Mouse (Mus musculus) CH12.LX (cell line): ENCODE measurements around the gene Exoc1. TPM values are rescaled to one million over a fixed set of nuclear protein-coding genes. Genes with fewer than 3 reads are reported as not detected.

Experiments
- DNase-seq: peaks from one replicate; pipeline ENCODE4 v3.0.0-alpha.2; 2013; ENCODE audit errors: extremely low read depth
- H3K27ac ChIP-seq: 2 replicates; pipeline ENCODE4 v1.5.1; 2012; ENCODE audit warnings: low read depth, mild to moderate bottlenecking, control low read depth, moderate library complexity; ENCODE audit not compliant: insufficient read depth
- H3K27me3 ChIP-seq: replicated peaks from 2 replicates; pipeline ENCODE3; 2012; ENCODE audit warnings: inconsistent platforms
- H3K36me3 ChIP-seq, 2 experiments: replicated peaks in 1 of 2; 2 replicates each; pipeline versions ENCODE3 to v1.6.1; 2012; ENCODE audit warnings: inconsistent platforms in 1 of 2, low read length in 1 of 2, mild to moderate bottlenecking in 1 of 2, mixed read lengths in 1 of 2, moderate library complexity in 1 of 2; ENCODE audit not compliant: control insufficient read depth in 1 of 2, insufficient read depth in 1 of 2
- H3K4me1 ChIP-seq, 2 experiments: 2 replicates each; pipeline ENCODE4 v1.6.1; 2012; ENCODE audit warnings: inconsistent platforms in 1 of 2, moderate library complexity in 1 of 2; ENCODE audit not compliant: insufficient read depth in 2 of 2, control insufficient read depth in 1 of 2
- H3K4me2 ChIP-seq: 2 replicates; pipeline ENCODE4 v1.6.1; 2012; ENCODE audit warnings: low read depth, mild to moderate bottlenecking, control low read depth; ENCODE audit not compliant: poor library complexity, insufficient read depth, severe bottlenecking
- H3K4me3 ChIP-seq, 3 experiments: fragments of 150-350 bp in 1 of 3; sonication (generic) in 1 of 3; replicated peaks in 1 of 3; 2 replicates each; pipeline versions ENCODE3 to v1.5.1; 2011 to 2012; ENCODE audit warnings: low read depth in 2 of 3, low read length in 2 of 3, mild to moderate bottlenecking in 2 of 3, moderate library complexity in 2 of 3, control low read depth in 1 of 3, improper control_type of control experiment in 1 of 3, inconsistent platforms in 1 of 3, mixed read lengths in 1 of 3; ENCODE audit not compliant: poor library complexity in 1 of 3
- H3K79me2 ChIP-seq: replicated peaks from 2 replicates; pipeline ENCODE4 v1.6.1; 2012; ENCODE audit warnings: mild to moderate bottlenecking, moderate library complexity; ENCODE audit not compliant: control insufficient read depth, poor library complexity, insufficient read depth, severe bottlenecking; ENCODE audit errors: extremely low read depth
- H3K9ac ChIP-seq: 2 replicates; pipeline ENCODE4 v1.6.1; 2012; ENCODE audit warnings: low read depth, mild to moderate bottlenecking, control low read depth, moderate library complexity; ENCODE audit not compliant: insufficient read depth
- H3K9me3 ChIP-seq: replicated peaks from 2 replicates; pipeline ENCODE3; 2012; ENCODE audit warnings: low read length, inconsistent platforms, mixed read lengths
- BHLHE40 ChIP-seq: IDR thresholded peaks from 2 replicates; pipeline ENCODE4 v1.6.1; 2011; ENCODE audit warnings: mild to moderate bottlenecking, low read depth, low read length, improper control_type of control experiment
- CHD1 ChIP-seq: IDR thresholded peaks from 2 replicates; pipeline ENCODE4 v1.6.1; 2012; ENCODE audit warnings: low read depth, low read length, improper control_type of control experiment, inconsistent platforms
- CTCF ChIP-seq, 2 experiments: IDR thresholded peaks in 1 of 2; conservative IDR thresholded peaks in 1 of 2; 2 replicates each; pipeline ENCODE4 v1.5.1; 2011 to 2012; ENCODE audit warnings: low read depth in 2 of 2, low read length in 2 of 2, improper control_type of control experiment in 1 of 2, inconsistent platforms in 1 of 2, mild to moderate bottlenecking in 1 of 2, moderate library complexity in 1 of 2
- GABPA ChIP-seq: IDR thresholded peaks from 2 replicates; pipeline ENCODE4 v1.6.1; 2012; ENCODE audit warnings: low read depth, low read length, improper control_type of control experiment, inconsistent platforms; ENCODE audit not compliant: insufficient replicate concordance
- HCFC1 ChIP-seq: IDR thresholded peaks from 2 replicates; pipeline ENCODE4 v1.6.1; 2012; ENCODE audit warnings: low read depth, mild to moderate bottlenecking, inconsistent platforms, low read length, improper control_type of control experiment
- JUND ChIP-seq: conservative IDR thresholded peaks from 2 replicates; pipeline ENCODE4 v1.6.1; 2011; ENCODE audit warnings: low read depth, low read length, improper control_type of control experiment
- KAT2A ChIP-seq: IDR thresholded peaks from 2 replicates; pipeline ENCODE4 v1.6.1; 2012; ENCODE audit warnings: low read length, improper control_type of control experiment, inconsistent platforms; ENCODE audit not compliant: insufficient replicate concordance
- MAFK ChIP-seq: IDR thresholded peaks from 2 replicates; pipeline ENCODE4 v1.6.1; 2011; ENCODE audit warnings: low read length, improper control_type of control experiment; ENCODE audit not compliant: insufficient replicate concordance
- MAX ChIP-seq: IDR thresholded peaks from 2 replicates; pipeline ENCODE4 v1.6.1; 2011; ENCODE audit warnings: low read length, improper control_type of control experiment
- MYC ChIP-seq: IDR thresholded peaks from 2 replicates; pipeline ENCODE4 v1.6.1; 2011; ENCODE audit warnings: low read depth, mild to moderate bottlenecking, improper control_type of control experiment, low read length
- NELFE ChIP-seq: IDR thresholded peaks from 2 replicates; pipeline ENCODE4 v1.6.1; 2011; ENCODE audit warnings: low read depth, low read length, improper control_type of control experiment
- NRF1 ChIP-seq: IDR thresholded peaks from 2 replicates; pipeline ENCODE4 v1.6.1; 2014; ENCODE audit warnings: low read depth, mild to moderate bottlenecking, inconsistent platforms, low read length, improper control_type of control experiment, moderate library complexity
- PAX5 ChIP-seq: IDR thresholded peaks from 2 replicates; pipeline ENCODE4 v1.6.1; 2012; ENCODE audit warnings: low read length, inconsistent platforms, mixed read lengths
- POLR2A ChIP-seq: IDR thresholded peaks from 2 replicates; pipeline ENCODE4 v1.6.1; 2011; ENCODE audit warnings: low read depth, mild to moderate bottlenecking, improper control_type of control experiment, low read length
- POLR2AphosphoS2 ChIP-seq: IDR thresholded peaks from 2 replicates; pipeline ENCODE4 v1.6.1; 2011; ENCODE audit warnings: low read depth, low read length, improper control_type of control experiment
- RAD21 ChIP-seq: IDR thresholded peaks from 2 replicates; pipeline ENCODE4 v1.6.1; 2011; ENCODE audit warnings: low read depth, mild to moderate bottlenecking, low read length, improper control_type of control experiment, moderate library complexity
- SMC3 ChIP-seq: IDR thresholded peaks from 2 replicates; pipeline ENCODE4 v1.6.1; 2011; ENCODE audit warnings: low read depth, low read length, improper control_type of control experiment
- TBP ChIP-seq: conservative IDR thresholded peaks from 2 replicates; pipeline ENCODE4 v1.6.1; 2011; ENCODE audit warnings: low read depth, low read length, improper control_type of control experiment
- UBTF ChIP-seq: IDR thresholded peaks from 2 replicates; pipeline ENCODE4 v1.6.1; 2012; ENCODE audit warnings: low read depth, mild to moderate bottlenecking, inconsistent platforms, low read length, improper control_type of control experiment, moderate library complexity
- USF1 ChIP-seq: IDR thresholded peaks from 2 replicates; pipeline ENCODE4 v1.6.1; 2014; ENCODE audit warnings: low read depth, mild to moderate bottlenecking, inconsistent platforms, low read length, improper control_type of control experiment
- USF2 ChIP-seq: conservative IDR thresholded peaks from 2 replicates; pipeline ENCODE4 v1.6.1; 2011; ENCODE audit warnings: low read depth, low read length, improper control_type of control experiment
- ZC3H11A ChIP-seq: IDR thresholded peaks from 2 replicates; pipeline ENCODE4 v1.6.1; 2012; ENCODE audit warnings: low read depth, mild to moderate bottlenecking, inconsistent platforms, low read length, improper control_type of control experiment
- ZKSCAN1 ChIP-seq: IDR thresholded peaks from 2 replicates; pipeline ENCODE4 v1.6.1; 2012; ENCODE audit warnings: low read depth, inconsistent platforms, low read length, improper control_type of control experiment, borderline replicate concordance
- ZMIZ1 ChIP-seq: IDR thresholded peaks from 2 replicates; pipeline ENCODE4 v1.6.1; 2012; ENCODE audit warnings: low read depth, mild to moderate bottlenecking, inconsistent platforms, low read length, improper control_type of control experiment
- ZNF384 ChIP-seq: IDR thresholded peaks from 2 replicates; pipeline ENCODE4 v1.6.1; 2012; ENCODE audit warnings: low read depth, low read length, improper control_type of control experiment, inconsistent platforms
- dilution Hi-C: fragments of 300-500 bp; cut with MboI; formaldehyde crosslinking; loops from 2 replicates; pipeline ENCODE4 v1.14.3; 2020; ENCODE audit warnings: low sequenced_read_pairs; ENCODE audit not compliant: extremely low pct_unique_long_range_greater_than_20kb, extremely low pct_ligation_motif_present
- in situ Hi-C: fragments of 300-500 bp; cut with MboI; formaldehyde crosslinking; loops from 3 replicates; pipeline ENCODE4 v1.14.3; 2019; ENCODE audit warnings: low sequenced_read_pairs, low pct_ligation_motif_present, low pct_unique_long_range_greater_than_20kb, mixed read lengths
- polyA plus RNA-seq: library from polyadenylated mRNA; unstranded; fragments of >175 nt; gene quantifications from 2 replicates; pipeline ENCODE4 v1.2.1, GENCODE M21; 2012; ENCODE audit warnings: low read depth; ENCODE audit not compliant: insufficient read length
- total RNA-seq, 2 experiments: library from RNA; depleted of rRNA; stranded (reverse); fragments of 300-350 nt in 1 of 2; fragments of >200 nt in 1 of 2; gene quantifications; 2 replicates each; pipeline ENCODE4 v1.2.3; 2012 to 2014

The Exoc1 gene
- total and polyA plus RNA-seq, 3 experiments: 26.6 to 32.6 (median 30.4) TPM

DNA sequence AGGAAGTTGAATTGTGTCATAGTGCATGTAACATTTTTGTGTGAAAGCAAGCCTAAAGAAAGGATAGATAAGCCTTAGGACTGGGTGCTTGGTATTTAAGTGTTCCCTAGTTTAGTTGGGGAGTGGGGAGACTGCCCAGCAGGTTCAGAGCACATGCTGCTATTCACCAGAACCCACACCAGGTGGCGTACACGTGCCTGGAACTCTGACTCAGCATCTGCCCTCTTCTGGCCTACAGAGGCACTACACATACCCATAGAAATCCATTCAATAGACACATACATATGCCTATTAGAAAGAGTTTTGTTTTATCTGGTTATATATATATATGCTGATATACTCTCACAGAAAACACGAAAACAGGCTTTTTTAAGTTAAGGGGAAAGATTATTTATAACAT is 36.2 kb downstream of the Exoc1 start:
- peak; percentile 74 for DNase-seq
- dilution Hi-C loops: no loop called here
- Histone ChIP-seq H3K4me3 (no peak overlapping the region), H3K4me2 (no peak overlapping the region), H3K27ac (no peak overlapping the region), H3K4me1 (no peaks in the 10 kb centered on the region), H3K9ac (no peak overlapping the region), H3K36me3 (peaks cover 43 to 78% of the 10 kb centered on the region in 2 experiments), H3K79me2 (no peaks in the 10 kb centered on the region), H3K27me3 (no peaks in the 10 kb centered on the region), H3K9me3 (no peaks in the 10 kb centered on the region)
- in situ Hi-C loops: no loop called here
- no peak for TF ChIP-seq ZC3H11A
- peak; percentile 7; the same call in 1 of the 2 replicates for TF ChIP-seq BHLHE40
- TF ChIP-seq USF1: no peak
- TF ChIP-seq JUND: peak; percentile 24; the same call in 1 of the 2 replicates
- peak; percentile 71; the same call in 1 of the 2 replicates for TF ChIP-seq NELFE
- peak; percentile 97 to 99 for TF ChIP-seq CTCF (conservative IDR thresholded peaks at IDR 0.05 in 1 of 2, IDR thresholded peaks at IDR 0.05 in 1 of 2; ENCODE audit: low read depth in 2 of 2, low read length in 2 of 2)
- no peak for TF ChIP-seq ZMIZ1
- peak; percentile 43 for TF ChIP-seq RAD21
- peak; percentile 80 for TF ChIP-seq SMC3
- no peak for TF ChIP-seq POLR2A
- TF ChIP-seq MYC: peak; percentile 84
- TF ChIP-seq MAX: peak; percentile 90
- TF ChIP-seq MAFK: peak; percentile 65
- no peak for TF ChIP-seq ZKSCAN1
- TF ChIP-seq, all 38 proteins: peak for 9

DNA sequence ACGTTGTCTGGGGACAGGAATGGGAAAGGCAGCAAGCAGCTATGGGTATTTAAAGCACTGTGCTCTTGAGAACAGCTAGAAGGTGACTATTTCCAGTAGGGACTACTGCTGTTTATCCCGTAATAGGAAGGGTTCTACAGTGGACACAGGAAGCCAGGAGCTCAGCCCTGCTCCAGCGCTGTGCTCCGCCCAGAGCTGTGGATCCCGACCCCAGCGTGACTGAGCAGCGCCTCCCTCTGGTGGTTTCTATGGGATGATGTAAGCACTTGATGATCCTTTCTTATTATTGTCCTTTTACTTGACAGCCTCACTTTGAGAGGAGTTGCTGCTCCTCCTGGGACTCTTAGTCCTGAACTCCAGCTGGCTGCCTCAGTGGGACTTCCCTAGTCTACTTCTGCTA is 45.1 kb downstream of the Exoc1 start:
- H3K4me1 ChIP-seq: no peaks in the 10 kb centered on the region
- DNase-seq: no peak
- TF ChIP-seq ZNF384 (no peak), POLR2A (no peak), JUND (no peak), ZC3H11A (no peak), USF2 (no peak), CHD1 (no peak), GABPA (no peak), TBP (no peak), PAX5 (no peak), MAX (no peak), CTCF (conservative IDR thresholded peaks at IDR 0.05 in 1 of 2, IDR thresholded peaks at IDR 0.05 in 1 of 2; ENCODE audit: low read depth in 2 of 2, low read length in 2 of 2) (no peak), SMC3 (no peak), NRF1 (no peak), POLR2AphosphoS2 (no peak), HCFC1 (no peak), MYC (no peak), USF1 (no peak), KAT2A (no peak), UBTF (no peak)
- no peak overlapping the region for H3K4me3 ChIP-seq
- no peaks in the 10 kb centered on the region for H3K27me3 ChIP-seq
- H3K36me3 ChIP-seq: peaks cover 11 to 28% of the 10 kb centered on the region in 2 experiments
- H3K4me2 ChIP-seq: no peak overlapping the region
- no peak overlapping the region for H3K27ac ChIP-seq
- H3K9ac ChIP-seq: no peak overlapping the region
- H3K9me3 ChIP-seq: peaks cover 4% of the 10 kb centered on the region
- dilution Hi-C loops (no loop called here), in situ Hi-C loops (no loop called here)
- H3K79me2 ChIP-seq: no peaks in the 10 kb centered on the region
